Mouse (Mus musculus) limb, embryonic 15.5 days (tissue): ENCODE measurements around the gene Smpx. TPM values are rescaled to one million over a fixed set of nuclear protein-coding genes. Genes with fewer than 3 reads are reported as not detected.

Source experiments
- ATAC-seq: fragments of 200-750 bp; cut with Nextera tagmentation; 2 replicates; pipeline ENCODE4 v1.8.0; 2017; ENCODE audit warnings: low read depth, moderate TSS enrichment; ENCODE audit not compliant: insufficient number of reproducible peaks, low FRiP score, low TSS enrichment
- H3K27ac ChIP-seq: fragments of 300-500 bp; sonication (generic); 2 replicates; pipeline ENCODE4 v1.5.1; 2015; ENCODE audit warnings: moderate library complexity, mild to moderate bottlenecking, inconsistent platforms
- H3K27me3 ChIP-seq: fragments of 300-500 bp; sonication (generic); 2 replicates; pipeline ENCODE4 v1.6.1; 2015; ENCODE audit warnings: inconsistent platforms
- H3K36me3 ChIP-seq: fragments of 300-500 bp; sonication (generic); 2 replicates; pipeline ENCODE4 v1.6.1; 2015; ENCODE audit warnings: inconsistent platforms
- H3K4me1 ChIP-seq: fragments of 300-500 bp; sonication (generic); 2 replicates; pipeline ENCODE4 v1.6.1; 2015; ENCODE audit warnings: inconsistent platforms
- H3K4me2 ChIP-seq: fragments of 300-500 bp; sonication (generic); 2 replicates; pipeline ENCODE4 v1.6.1; 2015; ENCODE audit warnings: mild to moderate bottlenecking, inconsistent platforms
- H3K4me3 ChIP-seq: fragments of 300-500 bp; sonication (generic); 2 replicates; pipeline ENCODE4 v1.5.1; 2015; ENCODE audit warnings: mild to moderate bottlenecking, inconsistent platforms
- H3K9ac ChIP-seq: fragments of 300-500 bp; sonication (generic); 2 replicates; pipeline ENCODE4 v1.6.1; 2015; ENCODE audit warnings: inconsistent platforms
- H3K9me3 ChIP-seq: fragments of 300-500 bp; sonication (generic); 2 replicates; pipeline ENCODE4 v1.6.1; 2016; ENCODE audit warnings: inconsistent platforms
- WGBS: fragments of 180-500 bp; shearing (Covaris S2); methylation state at CpG from one replicate; pipeline ENCODE4 v1.1.7; 2015; 5-methylcytosine and 5-hydroxymethylcytosine counted together
- polyA plus RNA-seq: library from polyadenylated mRNA; unstranded; fragments of >200 nt; fragmentation: Nextera tagmentation; extraction: Ambion mirVana; gene quantifications from 2 replicates; pipeline ENCODE4 v1.2.1, GENCODE M21; 2015

Smpx gene
- polyA plus RNA-seq: 41.3 and 95.4 TPM in 2 replicates

DNA sequence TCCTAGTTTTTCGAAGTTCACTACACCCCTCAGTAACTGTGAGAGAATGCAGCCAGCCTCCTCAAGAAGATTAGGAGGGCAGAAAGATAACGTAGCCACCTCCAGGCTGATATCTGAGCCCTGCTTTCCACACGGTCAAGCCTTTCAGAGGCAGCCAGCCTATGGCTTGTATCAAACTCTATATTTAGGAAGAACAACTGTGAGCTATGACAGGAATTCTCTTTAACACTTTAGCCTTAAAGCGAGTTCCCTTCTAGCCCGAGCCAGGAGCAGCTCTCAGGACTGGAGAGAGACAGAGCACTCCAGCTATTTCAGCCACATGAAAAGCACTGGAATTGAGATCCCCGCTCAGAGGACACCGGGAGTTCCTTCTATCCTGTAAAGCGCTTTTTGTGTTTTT is at the start of gene Smpx:
Smpx (plus strand) TSS at position 49 of the 400 bp plus-strand sequence.
- WGBS: 55% methylated on average over 8 of the region's 8 CpGs

DNA sequence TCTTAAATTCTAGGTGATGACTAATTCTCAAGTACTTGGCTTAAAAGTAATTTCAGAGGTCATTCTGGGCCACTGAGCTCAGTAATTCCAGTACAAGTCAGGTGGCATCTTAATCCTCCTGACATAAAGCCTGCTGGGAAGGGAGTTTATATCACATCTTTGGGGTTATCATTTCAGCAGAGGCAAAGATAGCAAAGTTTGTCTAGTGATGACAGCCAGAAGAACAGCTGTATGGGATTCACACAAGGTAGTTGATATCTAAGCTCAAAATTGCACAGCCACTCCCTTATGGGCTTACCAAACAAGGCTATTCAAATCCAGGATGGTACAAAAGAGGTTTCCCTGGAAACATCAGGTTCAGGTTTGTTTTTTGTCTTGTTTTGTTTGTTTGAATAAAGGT is 43.7 kb upstream of the Smpx start:
- Histone ChIP-seq H3K9me3 (no peaks in the 10 kb centered on the region), H3K36me3 (no peaks in the 10 kb centered on the region), H3K4me1 (no peaks in the 10 kb centered on the region), H3K27ac (no peak overlapping the region), H3K4me3 (no peak overlapping the region), H3K4me2 (no peak overlapping the region), H3K9ac (no peak overlapping the region), H3K27me3 (0 out of 2 replicates have a peak, but pooled peaks cover 3% of the 10 kb centered on the region)
- no peak for ATAC-seq

More for the DNA sequence above, at the start of gene Smpx:
- Histone ChIP-seq H3K27me3 (no peaks in the 10 kb centered on the region), H3K9ac (no peak within 1 kb of the TSS), H3K27ac (no peak within 1 kb of the TSS), H3K9me3 (no peaks in the 10 kb centered on the region), H3K36me3 (no peaks in the 10 kb centered on the region), H3K4me2 (no peak within 1 kb of the TSS), H3K4me1 (no peaks in the 10 kb centered on the region), H3K4me3 (no peak within 1 kb of the TSS)
- no peak for ATAC-seq

DNA sequence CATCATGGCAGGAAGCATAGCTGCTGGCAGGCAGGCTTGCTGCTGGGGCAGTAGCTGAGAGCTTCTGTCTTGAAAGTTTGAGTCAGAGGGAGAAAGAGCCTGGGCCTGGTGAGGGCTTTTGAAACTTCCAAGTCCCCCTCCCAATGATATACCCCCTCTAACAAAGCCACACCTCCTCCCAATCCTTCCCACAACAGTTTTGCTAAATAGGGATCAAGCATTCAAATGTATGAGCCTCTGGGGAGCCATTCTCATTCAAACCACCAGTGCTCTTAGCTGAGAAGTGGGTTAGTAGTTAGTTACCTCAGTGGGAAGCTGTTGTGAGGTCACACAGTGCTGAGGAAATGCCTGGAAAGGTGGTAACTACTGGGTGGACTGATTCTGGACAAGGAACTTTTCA is 41.4 kb upstream of the Smpx start:
- 0 out of 2 replicates have a peak, but pooled peaks cover 3% of the 10 kb centered on the region for H3K27me3 ChIP-seq
- no peak overlapping the region for H3K4me3 ChIP-seq
- ATAC-seq: no peak
- H3K9me3 ChIP-seq: no peaks in the 10 kb centered on the region
- H3K9ac ChIP-seq: no peak overlapping the region
- H3K36me3 ChIP-seq: no peaks in the 10 kb centered on the region
- no peak overlapping the region for H3K4me2 ChIP-seq
- no peaks in the 10 kb centered on the region for H3K4me1 ChIP-seq
- no peak overlapping the region for H3K27ac ChIP-seq

DNA sequence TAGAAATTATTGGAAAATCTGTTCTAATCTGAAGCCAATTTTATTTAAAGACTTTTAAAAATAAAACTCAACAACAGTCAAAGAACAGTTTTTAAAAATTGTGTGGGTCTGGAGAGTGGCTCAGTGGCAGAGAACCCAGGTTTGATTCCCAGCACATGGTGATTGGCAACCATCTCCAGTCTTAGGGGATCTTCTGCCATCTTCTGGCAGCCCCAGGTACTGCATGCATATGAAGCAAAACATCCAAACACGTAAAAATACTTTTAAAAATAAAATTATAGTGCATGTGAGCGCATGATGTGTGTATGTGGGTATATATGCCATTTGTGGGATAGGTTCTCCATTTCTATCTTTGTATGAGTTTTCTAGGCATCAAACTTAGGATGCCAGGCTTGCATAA is 26.9 kb upstream of the Smpx start:
- no peaks in the 10 kb centered on the region for H3K4me1 ChIP-seq
- H3K27ac ChIP-seq: no peak overlapping the region
- no peak overlapping the region for H3K9ac ChIP-seq
- H3K27me3 ChIP-seq: no peaks in the 10 kb centered on the region
- no peak for ATAC-seq
- no peak overlapping the region for H3K4me2 ChIP-seq
- H3K36me3 ChIP-seq: no peaks in the 10 kb centered on the region
- H3K4me3 ChIP-seq: no peak overlapping the region
- WGBS: 79% methylated on average over 2 of the region's 2 CpGs
- no peaks in the 10 kb centered on the region for H3K9me3 ChIP-seq

DNA sequence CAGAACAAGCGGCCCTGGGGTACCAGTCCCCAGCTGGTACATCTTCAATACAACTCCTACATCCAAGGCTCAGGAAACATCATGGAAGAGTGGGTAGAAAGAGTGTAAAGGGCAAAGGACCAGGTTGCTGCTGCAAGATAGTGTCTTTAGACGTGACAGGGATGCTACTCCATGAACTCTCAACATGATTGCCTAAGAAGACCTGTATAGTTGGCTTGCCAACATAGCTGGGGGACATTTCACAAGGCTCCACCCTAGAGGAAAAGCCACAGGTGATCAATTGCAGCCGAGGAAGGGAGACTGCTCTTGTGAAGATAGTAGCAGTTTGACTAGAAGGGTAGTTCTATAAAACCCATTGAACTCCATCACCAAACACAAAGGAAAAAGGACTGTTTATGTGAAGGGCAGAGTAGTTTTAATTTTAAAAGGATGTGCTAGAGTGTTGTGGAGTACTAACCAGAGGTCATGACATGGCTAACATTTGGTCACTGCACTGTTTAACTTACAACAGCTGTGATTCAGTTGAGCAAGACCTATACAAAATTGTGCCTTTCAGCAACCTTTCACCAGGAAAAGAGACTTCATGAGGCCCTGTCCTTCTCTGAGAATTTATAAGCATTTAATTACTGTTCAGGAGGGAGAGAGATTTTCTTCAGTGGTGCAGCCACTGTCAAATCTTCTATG is 23.9 kb upstream of the Smpx start:
- no peak overlapping the region for H3K4me3 ChIP-seq
- H3K4me1 ChIP-seq: no peaks in the 10 kb centered on the region
- no peaks in the 10 kb centered on the region for H3K9me3 ChIP-seq
- no peak overlapping the region for H3K27ac ChIP-seq
- 65% methylated on average over 3 of the region's 3 CpGs for WGBS
- H3K4me2 ChIP-seq: no peak overlapping the region
- no peaks in the 10 kb centered on the region for H3K36me3 ChIP-seq
- no peaks in the 10 kb centered on the region for H3K27me3 ChIP-seq
- H3K9ac ChIP-seq: no peak overlapping the region
- no peak for ATAC-seq

DNA sequence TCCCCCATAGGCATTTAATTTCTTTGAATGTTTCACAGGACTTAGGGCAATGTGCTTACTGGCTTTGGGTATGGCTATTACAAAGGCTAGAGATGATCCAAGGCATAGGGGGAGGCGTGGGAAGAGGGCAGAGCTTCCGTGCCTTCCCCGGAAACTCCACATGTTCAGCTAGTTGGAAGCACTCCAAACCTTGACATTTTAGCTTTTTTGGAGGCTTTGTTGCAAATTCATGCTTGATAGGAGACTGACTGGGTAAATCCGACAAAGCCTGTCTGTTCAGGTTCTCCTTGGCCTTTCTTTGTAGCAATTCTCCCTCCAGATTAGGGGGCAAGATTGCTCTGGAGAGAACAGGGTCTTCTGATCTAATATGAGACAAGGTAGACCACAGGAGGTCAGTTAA is 7.5 kb upstream of the Smpx start:
- Histone ChIP-seq H3K27ac (no peak overlapping the region), H3K9ac (no peak overlapping the region), H3K9me3 (no peaks in the 10 kb centered on the region), H3K4me2 (no peak overlapping the region), H3K4me1 (no peaks in the 10 kb centered on the region), H3K4me3 (no peak overlapping the region), H3K27me3 (no peaks in the 10 kb centered on the region), H3K36me3 (no peaks in the 10 kb centered on the region)
- no peak for ATAC-seq
- WGBS: 62% methylated on average over 4 of the region's 4 CpGs

DNA sequence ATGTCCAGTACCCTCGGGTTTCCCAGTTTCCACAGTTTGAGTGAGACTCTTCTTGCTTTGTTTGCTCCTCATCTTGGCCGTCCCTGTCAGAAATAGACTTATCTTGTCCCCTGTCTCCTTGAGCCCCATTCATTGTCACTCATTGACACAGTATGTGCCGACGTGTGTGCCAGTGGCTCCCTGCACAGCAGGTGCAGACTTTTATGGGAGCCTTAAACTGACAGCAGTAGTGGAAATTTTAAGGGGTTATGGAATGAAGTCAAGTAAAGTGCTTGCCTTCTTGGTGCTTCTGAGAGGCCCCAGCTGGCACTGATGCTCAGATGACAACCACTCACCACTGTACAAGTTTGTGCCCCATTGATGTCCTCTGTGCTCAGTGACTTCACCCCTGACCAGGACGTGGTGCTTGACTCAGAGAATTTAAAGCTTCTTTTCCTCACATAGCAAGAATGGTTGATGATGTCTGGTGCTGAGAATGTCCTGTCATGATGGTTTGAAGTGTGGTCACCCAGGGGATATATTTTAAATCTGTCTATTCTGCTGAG is 1.0 kb upstream of the Smpx start:
- H3K4me3 ChIP-seq: no peak overlapping the region
- H3K36me3 ChIP-seq: no peaks in the 10 kb centered on the region
- H3K27ac ChIP-seq: no peak overlapping the region
- H3K4me1 ChIP-seq: no peaks in the 10 kb centered on the region
- H3K9ac ChIP-seq: no peak overlapping the region
- ATAC-seq: no peak
- H3K4me2 ChIP-seq: no peak overlapping the region
- no peaks in the 10 kb centered on the region for H3K27me3 ChIP-seq
- H3K9me3 ChIP-seq: no peaks in the 10 kb centered on the region
- 74% methylated on average over 5 of the region's 5 CpGs for WGBS

DNA sequence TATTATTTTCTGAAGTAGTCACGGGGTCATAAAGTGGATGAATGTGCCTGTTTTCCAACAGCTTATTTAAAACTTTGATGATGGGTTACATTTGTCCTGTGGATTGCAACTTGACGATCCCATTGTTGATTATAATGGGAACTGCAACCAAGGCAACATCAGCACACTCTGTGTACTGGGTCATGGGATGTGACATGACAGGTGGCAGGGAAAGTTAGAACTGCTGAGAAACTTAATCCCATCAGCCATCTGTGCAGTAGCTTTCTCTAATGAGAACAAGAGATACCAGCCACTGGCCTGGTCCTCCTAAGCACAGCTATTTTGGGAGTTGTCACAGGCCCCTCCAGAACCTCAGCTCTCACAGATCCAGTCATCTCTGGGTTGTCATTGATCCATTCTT is 8.5 kb downstream of the Smpx start:
- H3K4me1 ChIP-seq: no peaks in the 10 kb centered on the region
- H3K4me3 ChIP-seq: no peak overlapping the region
- H3K4me2 ChIP-seq: no peak overlapping the region
- no peak overlapping the region for H3K9ac ChIP-seq
- no peaks in the 10 kb centered on the region for H3K9me3 ChIP-seq
- H3K36me3 ChIP-seq: no peaks in the 10 kb centered on the region
- no peak for ATAC-seq
- no peaks in the 10 kb centered on the region for H3K27me3 ChIP-seq
- H3K27ac ChIP-seq: no peak overlapping the region
- WGBS: 80% methylated on average over 2 of the region's 2 CpGs

DNA sequence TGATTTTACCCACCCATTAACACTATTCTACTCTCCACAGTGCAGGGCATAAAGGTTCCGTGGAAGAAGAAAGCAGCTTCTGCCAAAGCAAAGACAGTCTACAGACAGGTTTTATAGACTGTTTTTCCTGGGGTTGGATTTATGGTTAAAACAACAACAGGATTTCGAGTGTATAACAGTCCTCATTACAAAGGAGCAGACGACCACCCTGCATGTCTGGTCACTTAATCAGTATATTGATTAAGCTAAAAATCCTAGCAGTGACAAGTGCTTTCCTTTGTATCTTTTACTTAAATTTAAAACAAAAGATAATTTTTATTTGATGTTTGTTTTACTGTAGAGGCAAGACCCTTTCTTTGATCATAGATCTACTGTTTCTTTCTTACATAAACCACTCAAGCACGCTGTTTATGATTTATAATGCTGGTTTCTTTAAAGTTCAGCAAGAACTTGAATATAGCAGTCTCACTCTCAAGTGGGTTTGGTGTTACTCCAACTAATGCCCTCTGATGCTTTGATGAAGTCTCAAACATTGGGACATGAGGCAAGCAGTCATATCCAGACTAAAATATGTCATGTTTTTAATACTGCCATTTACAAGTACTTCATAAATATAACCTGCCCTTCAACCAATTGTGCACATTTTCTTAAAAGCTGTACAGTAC is 10.0 kb downstream of the Smpx start:
- WGBS: 45% methylated on average over 4 of the region's 4 CpGs
- H3K9me3 ChIP-seq: no peaks in the 10 kb centered on the region
- H3K4me2 ChIP-seq: no peak overlapping the region
- H3K4me3 ChIP-seq: no peak overlapping the region
- H3K27ac ChIP-seq: no peak overlapping the region
- no peak overlapping the region for H3K9ac ChIP-seq
- no peaks in the 10 kb centered on the region for H3K4me1 ChIP-seq
- ATAC-seq: no peak
- no peaks in the 10 kb centered on the region for H3K36me3 ChIP-seq
- no peaks in the 10 kb centered on the region for H3K27me3 ChIP-seq

DNA sequence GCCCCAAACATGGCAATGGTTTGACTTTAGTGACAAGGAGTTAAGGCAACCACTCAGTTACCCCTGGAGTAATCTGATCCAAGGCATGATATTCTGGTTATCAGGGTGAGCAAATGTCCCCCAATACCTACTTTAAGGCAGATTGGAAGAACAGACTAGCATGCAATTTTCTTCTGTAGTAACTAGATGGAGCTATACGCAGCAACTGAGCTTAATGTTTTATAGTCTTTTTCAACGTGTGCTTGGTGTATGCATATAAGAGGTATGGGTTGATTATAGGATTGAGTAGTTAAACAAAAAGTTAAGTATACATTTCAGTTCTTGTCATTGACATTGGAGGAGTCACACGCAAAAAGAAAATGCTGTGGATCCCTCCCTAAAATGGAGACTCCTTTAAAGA is 21.2 kb downstream of the Smpx start:
- Histone ChIP-seq H3K27ac (no peak overlapping the region), H3K4me1 (no peaks in the 10 kb centered on the region), H3K27me3 (0 out of 2 replicates have a peak, but pooled peaks cover 3% of the 10 kb centered on the region), H3K36me3 (no peaks in the 10 kb centered on the region), H3K4me2 (no peak overlapping the region), H3K9me3 (no peaks in the 10 kb centered on the region), H3K9ac (no peak overlapping the region), H3K4me3 (no peak overlapping the region)
- ATAC-seq: no peak
- 56% methylated on average over 3 of the region's 3 CpGs for WGBS

DNA sequence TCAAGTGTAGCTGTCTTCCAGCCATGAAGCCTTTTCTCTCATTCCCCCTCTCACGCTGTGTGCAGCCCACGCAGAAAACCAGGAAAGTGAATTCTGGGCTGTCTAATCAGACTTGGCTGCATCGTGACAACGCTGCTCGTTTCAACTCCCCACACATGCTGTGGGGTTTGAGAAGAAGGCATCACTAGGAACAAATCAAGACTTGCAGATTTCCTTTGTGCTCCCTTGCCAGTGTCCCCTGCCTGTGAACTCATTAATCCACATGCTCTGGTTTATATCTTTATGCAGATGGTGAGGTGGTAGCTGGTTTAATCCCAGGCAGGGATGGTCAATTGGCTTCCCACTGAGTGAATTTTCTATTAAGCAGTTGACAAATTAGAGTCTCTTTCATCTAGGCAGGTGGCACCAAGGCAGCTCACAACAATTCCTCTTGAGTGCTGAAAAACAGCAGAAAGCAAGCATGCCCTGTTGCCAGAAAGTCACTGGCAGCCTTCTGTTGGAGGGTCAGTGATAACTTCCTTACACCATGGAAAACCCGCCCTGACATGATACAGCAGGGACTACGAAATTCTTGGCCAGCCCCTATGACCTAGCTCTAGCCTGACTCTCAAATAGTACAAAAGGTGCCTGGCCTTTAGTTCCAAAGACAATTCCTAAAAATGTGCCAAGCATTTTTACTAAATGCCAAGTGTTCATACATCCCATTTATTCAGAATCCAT is 32.1 kb downstream of the Smpx start:
- H3K4me3 ChIP-seq: no peak overlapping the region
- H3K27ac ChIP-seq: no peak overlapping the region
- 34% methylated on average over 7 of the region's 7 CpGs for WGBS
- no peak overlapping the region for H3K9ac ChIP-seq
- peaks cover 14% of the 10 kb centered on the region for H3K27me3 ChIP-seq
- ATAC-seq: no peak
- H3K4me2 ChIP-seq: no peak overlapping the region
- H3K4me1 ChIP-seq: no peaks in the 10 kb centered on the region
- no peaks in the 10 kb centered on the region for H3K36me3 ChIP-seq
- H3K9me3 ChIP-seq: no peaks in the 10 kb centered on the region
